Mouse (Mus musculus) thymus, adult 2 months (tissue): ENCODE results near the gene Ntm. TPM values are rescaled to one million over a fixed set of nuclear protein-coding genes. Genes with fewer than 3 reads are reported as not detected.

Source experiments
- DNase-seq: peaks from one replicate; pipeline ENCODE4 v3.0.0; 2021
- H3K27ac ChIP-seq: fragments of 200-500 bp; 2 replicates; pipeline ENCODE4 v1.5.1; 2012; ENCODE audit warnings: low read length, control low read depth; ENCODE audit not compliant: control insufficient read depth, insufficient read depth
- H3K27me3 ChIP-seq: fragments of 200-500 bp; 2 replicates; pipeline ENCODE4 v1.6.1; 2012; ENCODE audit warnings: mild to moderate bottlenecking, low read length, moderate library complexity, mixed read lengths; ENCODE audit not compliant: control insufficient read depth, insufficient read depth
- H3K36me3 ChIP-seq: fragments of 200-500 bp; 2 replicates; pipeline ENCODE4 v1.6.1; 2012; ENCODE audit warnings: mild to moderate bottlenecking, low read length, moderate library complexity; ENCODE audit not compliant: control insufficient read depth, insufficient read depth
- H3K4me1 ChIP-seq: fragments of 200-500 bp; replicated peaks from 2 replicates; pipeline ENCODE4 v1.6.1; 2012; ENCODE audit warnings: low read length; ENCODE audit not compliant: control insufficient read depth, insufficient read depth
- H3K4me3 ChIP-seq: fragments of 200-500 bp; 2 replicates; pipeline ENCODE4 v1.5.1; 2012; ENCODE audit warnings: mild to moderate bottlenecking, low read length, control low read depth, moderate library complexity; ENCODE audit not compliant: control insufficient read depth, insufficient read depth
- CTCF ChIP-seq: fragments of 200-500 bp; IDR thresholded peaks from 2 replicates; pipeline ENCODE4 v1.5.1; 2012; ENCODE audit warnings: mild to moderate bottlenecking, control low read depth, low read length, moderate library complexity, borderline replicate concordance; ENCODE audit not compliant: control insufficient read depth, poor library complexity, insufficient read depth; ENCODE audit errors: extremely low read depth
- POLR2A ChIP-seq: fragments of 200-500 bp; IDR thresholded peaks from 2 replicates; pipeline ENCODE4 v1.6.1; 2012; ENCODE audit warnings: mild to moderate bottlenecking, low read length, control low read depth, moderate library complexity; ENCODE audit not compliant: control insufficient read depth, poor library complexity, insufficient read depth; ENCODE audit errors: extremely low read depth
- WGBS: fragments of 180-500 bp; shearing (Covaris S2); methylation state at CpG from one replicate; pipeline ENCODE4 v1.1.7; 2018; 5-methylcytosine and 5-hydroxymethylcytosine counted together
- polyA plus RNA-seq: library from polyadenylated mRNA; depleted of rRNA; stranded (reverse); fragments of >200 nt; gene quantifications from 2 replicates; pipeline ENCODE4 v1.2.3, GENCODE M21; 2012

The Ntm gene
- polyA plus RNA-seq, 1 experiment, result 0.19 TPM

- H3K36me3 ChIP-seq, result no peaks in the 10 kb centered on the region
- WGBS, result 74% methylated on average over 2 of the region's 2 CpGs
- no peak for DNase-seq
- no peak overlapping the region for H3K4me3 ChIP-seq
- TF ChIP-seq CTCF, result no peak
- no peak for TF ChIP-seq POLR2A
- no peaks in the 10 kb centered on the region for H3K4me1 ChIP-seq
- H3K27ac ChIP-seq, result no peak overlapping the region
- no peaks in the 10 kb centered on the region for H3K27me3 ChIP-seq
Measured at GRCm38 (mm10) chr9:29833781-29834180, 129.2 kb downstream of the Ntm start.

- DNase-seq, result no peak
- TF ChIP-seq POLR2A (no peak), CTCF (no peak)
- H3K36me3 ChIP-seq, result no peaks in the 10 kb centered on the region
- H3K27ac ChIP-seq, result no peak overlapping the region
- no peaks in the 10 kb centered on the region for H3K27me3 ChIP-seq
- WGBS, result 52% methylated on average over 5 of the region's 5 CpGs
- H3K4me1 ChIP-seq, result no peaks in the 10 kb centered on the region
- H3K4me3 ChIP-seq, result no peak overlapping the region
Measured at GRCm38 (mm10) chr9:29827240-29827660, 135.7 kb downstream of the Ntm start.

- DNase-seq, result no peak
- 92% methylated on average over 5 of the region's 5 CpGs for WGBS
- H3K4me1 ChIP-seq, result no peaks in the 10 kb centered on the region
- TF ChIP-seq CTCF (no peak), POLR2A (no peak)
- no peaks in the 10 kb centered on the region for H3K27me3 ChIP-seq
- H3K27ac ChIP-seq, result no peak overlapping the region
- H3K4me3 ChIP-seq, result no peak overlapping the region
- H3K36me3 ChIP-seq, result no peaks in the 10 kb centered on the region
Measured at GRCm38 (mm10) chr9:29825236-29825635, 137.7 kb downstream of the Ntm start.

- no peak for TF ChIP-seq CTCF
- no peak for TF ChIP-seq POLR2A
- Histone ChIP-seq H3K36me3 (no peaks in the 10 kb centered on the region), H3K27me3 (no peaks in the 10 kb centered on the region), H3K4me3 (no peak overlapping the region), H3K4me1 (no peaks in the 10 kb centered on the region), H3K27ac (no peak overlapping the region)
- WGBS, result 96% methylated on average over 4 of the region's 4 CpGs
- DNase-seq, result no peak
Measured at GRCm38 (mm10) chr9:29823716-29824115, 139.2 kb downstream of the Ntm start.

DNA sequence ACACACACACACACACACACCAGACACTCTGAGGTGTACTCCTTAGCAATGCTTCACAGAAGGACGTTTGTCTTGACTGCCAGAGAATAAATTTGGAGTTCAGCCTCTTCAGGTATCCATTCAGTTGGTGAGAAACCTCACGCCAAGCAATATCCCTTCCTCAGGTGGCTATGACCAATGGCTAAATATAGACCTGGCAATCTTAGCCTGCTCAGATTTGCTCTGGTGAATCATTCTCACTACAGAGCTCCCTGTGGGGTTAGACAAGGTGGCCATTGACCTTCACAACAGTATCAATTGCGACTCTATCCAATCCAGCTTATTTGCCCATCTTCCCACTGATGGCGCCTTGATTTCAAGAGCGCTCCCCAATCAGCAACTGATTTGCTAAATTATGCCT lies 150.3 kb downstream of the Ntm start:
- H3K27ac ChIP-seq, result no peak overlapping the region
- no peak for DNase-seq
- H3K27me3 ChIP-seq, result no peaks in the 10 kb centered on the region
- H3K36me3 ChIP-seq, result no peaks in the 10 kb centered on the region
- no peak overlapping the region for H3K4me3 ChIP-seq
- TF ChIP-seq POLR2A (no peak), CTCF (no peak)
- WGBS, result 88% methylated on average over 5 of the region's 5 CpGs
- no peaks in the 10 kb centered on the region for H3K4me1 ChIP-seq

DNA sequence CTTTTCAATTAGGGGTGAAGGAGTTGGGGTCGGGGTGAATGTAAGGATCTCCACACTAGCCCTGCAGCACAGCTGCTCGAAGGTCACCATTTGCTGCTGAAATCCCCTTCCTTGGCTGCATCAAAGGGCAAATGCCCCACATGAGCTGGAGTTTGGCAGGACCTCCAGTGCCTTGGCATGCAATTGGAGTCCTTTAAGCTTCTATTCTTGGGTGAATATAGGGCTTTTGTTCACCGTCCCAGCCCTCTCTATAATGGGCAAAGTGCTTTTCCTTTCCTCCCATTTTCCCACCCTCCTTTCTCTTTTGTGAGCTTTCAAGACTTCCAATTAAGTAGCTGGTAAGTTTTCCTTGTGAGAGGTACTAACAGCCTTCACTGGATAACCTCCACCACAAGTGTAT lies 156.2 kb downstream of the Ntm start:
- DNase-seq, result no peak
- 78% methylated on average over 3 of the region's 3 CpGs for WGBS
- Histone ChIP-seq H3K4me1 (no peaks in the 10 kb centered on the region), H3K36me3 (no peaks in the 10 kb centered on the region), H3K27me3 (no peaks in the 10 kb centered on the region), H3K4me3 (no peak overlapping the region), H3K27ac (no peak overlapping the region)
- TF ChIP-seq CTCF, result no peak
- no peak for TF ChIP-seq POLR2A

GRCm38 (mm10) chr9:29804483-29804882 lies 158.5 kb downstream of the Ntm start:
- Histone ChIP-seq H3K36me3 (no peaks in the 10 kb centered on the region), H3K27me3 (no peaks in the 10 kb centered on the region), H3K27ac (no peak overlapping the region), H3K4me1 (no peaks in the 10 kb centered on the region), H3K4me3 (no peak overlapping the region)
- TF ChIP-seq POLR2A (no peak), CTCF (no peak)
- 95% methylated on average over 9 of the region's 9 CpGs for WGBS
- no peak for DNase-seq
